Mouse (Mus musculus) B cell, adult 67 days (primary cell): ENCODE data around the gene Gm21874. TPM values are rescaled to one million over a fixed set of nuclear protein-coding genes. Genes with fewer than 3 reads are reported as not detected.

ENCODE experiments used
- total RNA-seq, 2 experiments: library from RNA; stranded (reverse); gene quantifications; 4 replicates each; pipeline ENCODE4 v1.2.4; 2023

Gm21874 gene
- total RNA-seq, result not detected

GRCm38 (mm10) chrY:9416048-9416447 is at the start of gene Gm21874:
TSS of gene Gm21874 (minus strand) at chrY:9416148.

Other genes starting within 250 kb of the Gm21874 start
- not detected for gene Gm21721, start 214.0 kb downstream of the Gm21874 start, total RNA-seq
- gene Gm21812, start 69.0 kb downstream of the Gm21874 start, total RNA-seq, result not detected